In the genomic region with DNA sequence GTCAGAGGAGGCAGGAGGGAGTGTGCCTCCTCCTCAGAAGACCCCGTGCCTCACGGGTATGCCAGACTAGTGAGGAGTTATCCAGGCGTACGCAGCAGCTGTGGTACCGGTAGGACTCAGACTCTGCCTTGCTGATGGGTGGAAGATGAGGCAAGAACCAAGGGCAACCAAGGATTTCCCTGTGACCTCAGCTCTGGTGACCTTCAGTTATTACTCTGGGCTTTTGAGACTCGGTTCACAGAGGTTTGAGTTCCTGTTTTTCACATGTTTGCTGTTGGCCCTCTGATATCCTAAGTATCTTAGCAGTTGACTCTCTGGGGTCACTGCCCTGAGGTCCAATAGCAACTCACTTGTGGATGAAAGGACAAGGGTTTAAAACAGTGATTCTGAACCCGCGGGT, we compare ENCODE assay signal across 28 mouse cellular contexts. TPM values are rescaled to one million over a fixed set of nuclear protein-coding genes. Genes with fewer than 3 reads are reported as not detected.
DNase-seq lines count a peak whose midpoint lies in the region; ATAC-seq lines count a peak whose summit lies in the region.
"Had no signal": no experiment of that assay in that cellular context is flagged by ENCODE, and none has a peak within 500 bp of the region (broad histone marks: within the 10 kb centered on the region; RNA-seq: fewer than 3 reads in every experiment).

No protein-coding gene starts in this region.

- H3K4me3 ChIP-seq in brown adipose tissue, adult 24 weeks (ENCODE audit: insufficient read depth, low read depth, low read length), result no peak overlapping the region
- H3K4me3 ChIP-seq: embryonic facial prominence, embryonic 10.5 days; embryonic facial prominence, embryonic 13.5 days; erythroblast, embryonic 14.5 days; forebrain, embryonic 12.5 days; heart, embryonic 12.5 days; heart, embryonic 15.5 days; hindbrain, embryonic 10.5 days; hindbrain, embryonic 13.5 days had no signal

- H3K4me1 ChIP-seq in brown adipose tissue, adult 24 weeks (ENCODE audit: control insufficient read depth, insufficient read depth, insufficient read length, low read length), result peaks cover 8% of the 10 kb centered on the region; the same call in 1 of the 2 replicates
- H3K4me1 ChIP-seq: embryonic facial prominence, embryonic 10.5 days; forebrain, embryonic 12.5 days; hindbrain, embryonic 10.5 days; hindbrain, embryonic 13.5 days had no signal

- H3K27ac ChIP-seq in brown adipose tissue, adult 24 weeks (replicated peaks; ENCODE audit: low read depth, low read length), result peak overlapping the region; percentile 20
- H3K27ac ChIP-seq: embryonic facial prominence, embryonic 10.5 days; embryonic facial prominence, embryonic 13.5 days; forebrain, embryonic 12.5 days; heart, embryonic 15.5 days; hindbrain, embryonic 10.5 days; hindbrain, embryonic 13.5 days had no signal

- peak; percentile 60 for ATAC-seq in granulocyte monocyte progenitor cell, adult 5-6 weeks (replicated peaks; ENCODE audit: poor library complexity, severe bottlenecking)
- peak; percentile 41 for ATAC-seq in megakaryocyte progenitor cell, adult 5-6 weeks (replicated peaks; ENCODE audit: poor library complexity)
- ATAC-seq: CD4-positive, CD25-positive, alpha-beta regulatory T cell, adult 4 months; forebrain, embryonic 16.5 days; hindbrain, embryonic 16.5 days had no signal

- DNase-seq in thymus, postnatal 36 days, result no peak
- no peak for DNase-seq in thymus, postnatal 0 days (ENCODE audit: low spot score)
- DNase-seq in ovary, adult 18-20 months (ENCODE audit: low spot score), result no peak
- DNase-seq: adrenal gland, adult 2 months; adrenal gland, postnatal 14 days; cerebellum, adult 11-12 months; cerebellum, adult 8-10 months; cerebellum, postnatal 10 days; cerebellum, postnatal 36 days; embryo, embryonic 11 days; gastrocnemius, postnatal 10 days; heart, adult 18-20 months; heart, postnatal 10 days; heart, postnatal 36 days had no signal

RNA-seq across cellular contexts. Expression of a gene that starts 12.0 kb away (rescaled TPM):
- 311 and 382 TPM in 2 replicates for polyA plus RNA-seq in brown adipose tissue, adult 24 weeks (2012; ENCODE audit: insufficient read depth, insufficient read length, missing spikeins)
- total RNA-seq in granulocyte monocyte progenitor cell, adult 5-6 weeks (2014; fragmentation: Nextera tagmentation), result 166 and 176 TPM in 2 replicates
- total RNA-seq in granulocyte monocyte progenitor cell, adult 5-6 weeks (2017), result 169 and 186 TPM in 2 replicates
- total RNA-seq in megakaryocyte progenitor cell, adult 5-6 weeks (2015), result 97.7 and 107 TPM in 2 replicates
- 165 and 176 TPM in 2 replicates for total RNA-seq in megakaryocyte progenitor cell, adult 5-6 weeks (2017)
- 208 and 209 TPM in 2 replicates for polyA plus RNA-seq in thymus, postnatal 0 days (2015; fragmentation: Nextera tagmentation; extraction: Ambion mirVana)

RNA-seq across cellular contexts. Expression of a gene that starts 41.5 kb away (rescaled TPM):
- 3.8 and 4.8 TPM in 2 replicates for polyA plus RNA-seq in brown adipose tissue, adult 24 weeks (2012; ENCODE audit: insufficient read depth, insufficient read length, missing spikeins)
- total RNA-seq in granulocyte monocyte progenitor cell, adult 5-6 weeks (2014; fragmentation: Nextera tagmentation), result 3.3 and 9.7 TPM in 2 replicates
- 0.21 and 0.95 TPM in 2 replicates for total RNA-seq in granulocyte monocyte progenitor cell, adult 5-6 weeks (2017)
- total RNA-seq in megakaryocyte progenitor cell, adult 5-6 weeks (2015), result 0.91 and 1.7 TPM in 2 replicates
- 2.1 and 2.2 TPM in 2 replicates for total RNA-seq in megakaryocyte progenitor cell, adult 5-6 weeks (2017)
- 7.1 and 9.2 TPM in 2 replicates for polyA plus RNA-seq in thymus, postnatal 0 days (2015; fragmentation: Nextera tagmentation; extraction: Ambion mirVana)
- polyA plus RNA-seq: erythroblast, embryonic 14.5 days had no signal

RNA-seq across cellular contexts. Expression of a gene that starts 54.4 kb away (rescaled TPM):
- polyA plus RNA-seq in brown adipose tissue, adult 24 weeks (2012; ENCODE audit: insufficient read depth, insufficient read length, missing spikeins), result 13.1 and 15.5 TPM in 2 replicates
- 30.6 and 31.7 TPM in 2 replicates for total RNA-seq in granulocyte monocyte progenitor cell, adult 5-6 weeks (2014; fragmentation: Nextera tagmentation)
- 54.3 and 75.1 TPM in 2 replicates for total RNA-seq in granulocyte monocyte progenitor cell, adult 5-6 weeks (2017)
- 24.5 and 29.0 TPM in 2 replicates for total RNA-seq in megakaryocyte progenitor cell, adult 5-6 weeks (2015)
- 44.3 and 49.5 TPM in 2 replicates for total RNA-seq in megakaryocyte progenitor cell, adult 5-6 weeks (2017)
- polyA plus RNA-seq in thymus, postnatal 0 days (2015; fragmentation: Nextera tagmentation; extraction: Ambion mirVana), result 9.4 and 11.0 TPM in 2 replicates
